Mouse (Mus musculus) lung, postnatal 0 days (tissue): ENCODE results near the gene Kdm7a. TPM values are rescaled to one million over a fixed set of nuclear protein-coding genes. Genes with fewer than 3 reads are reported as not detected.

Experiments used
- ATAC-seq: fragments of 200-750 bp; cut with Nextera tagmentation; 2 replicates; pipeline ENCODE4 v1.8.0; 2017; ENCODE audit warnings: moderate library complexity
- DNase-seq: peaks from one replicate; pipeline ENCODE4 v3.0.0-alpha.2; 2016; ENCODE audit warnings: low spot score
- H3K27ac ChIP-seq: fragments of 300-500 bp; sonication (generic); 2 replicates; pipeline ENCODE4 v1.5.1; 2014; ENCODE audit warnings: antibody characterized with exemption, mild to moderate bottlenecking, low read length, mixed read lengths
- H3K27me3 ChIP-seq: fragments of 300-500 bp; sonication (generic); replicated peaks from 2 replicates; pipeline ENCODE4 v1.6.1; 2014; ENCODE audit warnings: low read length, mixed read lengths; ENCODE audit not compliant: insufficient read depth
- H3K36me3 ChIP-seq: fragments of 300-500 bp; sonication (generic); 2 replicates; pipeline ENCODE4 v1.6.1; 2014; ENCODE audit warnings: low read length, mixed read lengths; ENCODE audit not compliant: insufficient read depth
- H3K4me1 ChIP-seq: fragments of 300-500 bp; sonication (generic); 2 replicates; pipeline ENCODE4 v1.6.1; 2014; ENCODE audit warnings: antibody characterized with exemption, low read depth, low read length, mixed read lengths; ENCODE audit not compliant: insufficient read depth
- H3K4me2 ChIP-seq: fragments of 300-500 bp; sonication (generic); replicated peaks from 2 replicates; pipeline ENCODE4 v1.6.1; 2014; ENCODE audit warnings: low read depth, mild to moderate bottlenecking, low read length, moderate library complexity, mixed read lengths
- H3K4me3 ChIP-seq: fragments of 300-500 bp; sonication (generic); 2 replicates; pipeline ENCODE4 v1.5.1; 2014; ENCODE audit warnings: low read depth, low read length
- H3K9ac ChIP-seq: fragments of 300-500 bp; sonication (generic); replicated peaks from 2 replicates; pipeline ENCODE4 v1.6.1; 2014; ENCODE audit warnings: low read depth, mild to moderate bottlenecking
- H3K9me3 ChIP-seq: fragments of 300-500 bp; sonication (generic); 2 replicates; pipeline ENCODE4 v1.6.1; 2016; ENCODE audit warnings: low read length, mixed read lengths
- CTCF ChIP-seq: IDR thresholded peaks from 2 replicates; pipeline ENCODE4 v1.5.1; 2016; ENCODE audit warnings: antibody characterized with exemption, mild to moderate bottlenecking
- EP300 ChIP-seq: IDR thresholded peaks from 2 replicates; pipeline ENCODE4 v1.6.1; 2016; ENCODE audit warnings: antibody characterized with exemption, mild to moderate bottlenecking, control low read depth
- WGBS: fragments of 180-500 bp; shearing (Covaris S2); extraction: QIAGEN DNeasy Blood & Tissue Kit; methylation state at CpG from one replicate; pipeline ENCODE4 v1.1.7; 2014; 5-methylcytosine and 5-hydroxymethylcytosine counted together
- polyA plus RNA-seq: library from polyadenylated mRNA; unstranded; fragments of >200 nt; fragmentation: Nextera tagmentation; extraction: Ambion mirVana; gene quantifications from 2 replicates; pipeline ENCODE4 v1.2.1, GENCODE M21; 2015

Kdm7a gene
- polyA plus RNA-seq, 1 experiment from 2014 or later: 5.1 TPM

- Histone ChIP-seq H3K27me3 (no peaks in the 10 kb centered on the region), H3K36me3 (no peaks in the 10 kb centered on the region), H3K4me3 (peak within 1 kb of the TSS; percentile 83), H3K4me2 (peak within 1 kb of the TSS; percentile 83), H3K4me1 (peaks cover 4% of the 10 kb centered on the region; the same call in 1 of the 2 replicates), H3K27ac (peak within 1 kb of the TSS; percentile 93), H3K9me3 (no peaks in the 10 kb centered on the region), H3K9ac (peak within 1 kb of the TSS; percentile 82)
- DNase-seq: peak; percentile 94
- peak; percentile 94 for ATAC-seq
- under 1% methylated on average over 77 of the region's 101 CpGs for WGBS
- TF ChIP-seq EP300: no peak
- TF ChIP-seq CTCF: peak; percentile 9; the same call in 1 of the 2 replicates
Observed at GRCm38 (mm10) chr6:39117584-39118455, 88.8 kb downstream of the Kdm7a start, which contains the start of gene Parp12. Parp12 (minus strand) TSS chr6:39118349.

GRCm38 (mm10) chr6:39115438-39115837 is 91.2 kb downstream of the Kdm7a start:
- H3K4me3 ChIP-seq: no peak overlapping the region
- no peaks in the 10 kb centered on the region for H3K9me3 ChIP-seq
- no peak overlapping the region for H3K27ac ChIP-seq
- no peak for ATAC-seq
- H3K4me1 ChIP-seq: peaks cover 4% of the 10 kb centered on the region; the same call in 1 of the 2 replicates
- DNase-seq: no peak
- TF ChIP-seq EP300 (no peak), CTCF (no peak)
- H3K9ac ChIP-seq: no peak overlapping the region
- H3K27me3 ChIP-seq: no peaks in the 10 kb centered on the region
- WGBS: 93% methylated on average over 1 of the region's 1 CpGs
- no peak overlapping the region for H3K4me2 ChIP-seq
- 0 out of 2 replicates have a peak, but pooled peaks cover 5% of the 10 kb centered on the region for H3K36me3 ChIP-seq

- WGBS: 92% methylated on average over 3 of the region's 3 CpGs
- H3K36me3 ChIP-seq: peaks cover 14% of the 10 kb centered on the region; the same call in 1 of the 2 replicates
Observed at GRCm38 (mm10) chr6:39113141-39113540, 93.4 kb downstream of the Kdm7a start.

GRCm38 (mm10) chr6:39112701-39113100 is 93.9 kb downstream of the Kdm7a start:
- Histone ChIP-seq H3K9ac (no peak overlapping the region), H3K27me3 (no peaks in the 10 kb centered on the region), H3K27ac (no peak overlapping the region), H3K4me2 (no peak overlapping the region), H3K4me1 (peaks cover 4% of the 10 kb centered on the region; the same call in 1 of the 2 replicates), H3K9me3 (no peaks in the 10 kb centered on the region), H3K36me3 (peaks cover 14% of the 10 kb centered on the region; the same call in 1 of the 2 replicates), H3K4me3 (no peak overlapping the region)
- DNase-seq: no peak
- no peak for ATAC-seq
- WGBS: 86% methylated on average over 3 of the region's 3 CpGs
- TF ChIP-seq EP300: no peak
- TF ChIP-seq CTCF: no peak

More at GRCm38 (mm10) chr6:39113141-39113540, 93.4 kb downstream of the Kdm7a start:
- H3K27ac ChIP-seq: no peak overlapping the region
- no peak overlapping the region for H3K4me2 ChIP-seq
- H3K4me1 ChIP-seq: peaks cover 4% of the 10 kb centered on the region; the same call in 1 of the 2 replicates
- no peaks in the 10 kb centered on the region for H3K9me3 ChIP-seq
- H3K4me3 ChIP-seq: no peak overlapping the region
- TF ChIP-seq EP300 (no peak), CTCF (no peak)
- no peak overlapping the region for H3K9ac ChIP-seq
- H3K27me3 ChIP-seq: no peaks in the 10 kb centered on the region
- no peak for ATAC-seq
- DNase-seq: no peak

- Histone ChIP-seq H3K9me3 (no peaks in the 10 kb centered on the region), H3K36me3 (peaks cover 14% of the 10 kb centered on the region; the same call in 1 of the 2 replicates), H3K9ac (no peak overlapping the region), H3K4me3 (no peak overlapping the region), H3K4me1 (no peaks in the 10 kb centered on the region), H3K27me3 (no peaks in the 10 kb centered on the region), H3K4me2 (no peak overlapping the region), H3K27ac (no peak overlapping the region)
- DNase-seq (no peak), ATAC-seq (no peak)
- WGBS: 41% methylated on average over 2 of the region's 2 CpGs
- TF ChIP-seq CTCF (peak; percentile 47), EP300 (no peak)
Observed at GRCm38 (mm10) chr6:39106812-39107211, 99.8 kb downstream of the Kdm7a start.

GRCm38 (mm10) chr6:39104631-39105030 is 102.0 kb downstream of the Kdm7a start:
- Histone ChIP-seq H3K4me3 (no peak overlapping the region), H3K27me3 (no peaks in the 10 kb centered on the region), H3K9ac (no peak overlapping the region), H3K4me2 (no peak overlapping the region), H3K9me3 (no peaks in the 10 kb centered on the region), H3K27ac (no peak overlapping the region), H3K36me3 (peaks cover 3% of the 10 kb centered on the region; the same call in 1 of the 2 replicates), H3K4me1 (no peaks in the 10 kb centered on the region)
- 74% methylated on average over 4 of the region's 4 CpGs for WGBS
- TF ChIP-seq EP300 (no peak), CTCF (no peak)
- ATAC-seq: no peak
- no peak for DNase-seq

Other genes starting within 250 kb of the Kdm7a start
- gene Parp12, start 88.4 kb downstream of the Kdm7a start, polyA plus RNA-seq: 13.6 and 13.7 TPM in 2 replicates
- 24.4 and 27.9 TPM in 2 replicates for gene Slc37a3, start 170.9 kb upstream of the Kdm7a start, polyA plus RNA-seq
- gene Rab19, start 174.4 kb upstream of the Kdm7a start, polyA plus RNA-seq: 5.8 and 6.9 TPM in 2 replicates
- gene Mkrn1, start 213.7 kb upstream of the Kdm7a start, polyA plus RNA-seq: 125 and 127 TPM in 2 replicates